Mouse (Mus musculus) ES-E14 (cell line): ENCODE measurements around the gene Nectin2.

ENCODE experiments used
- HCFC1 ChIP-seq: IDR thresholded peaks from 2 replicates; pipeline ENCODE4 v1.6.1; 2012; ENCODE audit warnings: low read length, inconsistent platforms, borderline replicate concordance; ENCODE audit not compliant: insufficient read depth
- MAFK ChIP-seq: IDR thresholded peaks from 2 replicates; pipeline ENCODE4 v1.6.1; 2014; ENCODE audit warnings: mild to moderate bottlenecking, low read depth, low read length, inconsistent platforms; ENCODE audit not compliant: insufficient read depth

GRCm38 (mm10) chr7:19702859-19703555 is 47.3 kb downstream of the Nectin2 start:
- TF ChIP-seq HCFC1 (no peak), MAFK (no peak)
